Mouse (Mus musculus) ES-E14 (cell line): ENCODE measurements at regions not wholly inside any gene's neighbourhood (a gene's known extent, or its start where the extent isn't known, plus 50 kb on each side); places are given as distances from the start of the nearest gene placed in this dataset.

Experiments
- DNase-seq: peaks from one replicate; pipeline ENCODE4 v3.0.0-alpha.2; 2013; ENCODE audit warnings: low read depth, low spot score
- H3K27ac ChIP-seq: 2 replicates; pipeline ENCODE4 v1.5.1; 2012; ENCODE audit warnings: low read depth, mild to moderate bottlenecking, low read length, moderate library complexity, mixed read lengths; ENCODE audit not compliant: poor library complexity, insufficient read depth, severe bottlenecking
- H3K36me3 ChIP-seq: 2 replicates; pipeline ENCODE4 v1.6.1; 2012; ENCODE audit warnings: mild to moderate bottlenecking, low read length, moderate library complexity, mixed read lengths; ENCODE audit not compliant: control insufficient read depth, poor library complexity, insufficient read depth, severe bottlenecking
- H3K4me1 ChIP-seq, 2 experiments: fragments of 150-350 bp in 1 of 2; sonication (generic) in 1 of 2; 2 replicates each; pipeline ENCODE4 v1.6.1; 2012; ENCODE audit warnings: low read length in 2 of 2, mild to moderate bottlenecking in 1 of 2, mixed read lengths in 1 of 2; ENCODE audit not compliant: control insufficient read depth in 2 of 2, insufficient read depth in 2 of 2, poor library complexity in 1 of 2
- H3K4me3 ChIP-seq, 2 experiments: fragments of 150-350 bp in 1 of 2; sonication (generic) in 1 of 2; 2 replicates each; pipeline ENCODE4 v1.5.1; 2012; ENCODE audit warnings: low read length in 2 of 2, low read depth in 1 of 2, mild to moderate bottlenecking in 1 of 2, mixed read lengths in 1 of 2; ENCODE audit not compliant: insufficient read depth in 1 of 2, poor library complexity in 1 of 2, severe bottlenecking in 1 of 2
- H3K9ac ChIP-seq: 2 replicates; pipeline ENCODE4 v1.6.1; 2012; ENCODE audit warnings: low read depth, mild to moderate bottlenecking, low read length, mixed read lengths; ENCODE audit not compliant: poor library complexity, insufficient read depth, severe bottlenecking
- H3K9me3 ChIP-seq: fragments of 150-350 bp; sonication (generic); 2 replicates; pipeline ENCODE4 v1.6.1; 2012; ENCODE audit warnings: low read depth, mild to moderate bottlenecking, low read length; ENCODE audit not compliant: control insufficient read depth, insufficient read depth
- HCFC1 ChIP-seq: IDR thresholded peaks from 2 replicates; pipeline ENCODE4 v1.6.1; 2012; ENCODE audit warnings: low read length, inconsistent platforms, borderline replicate concordance; ENCODE audit not compliant: insufficient read depth
- MAFK ChIP-seq: IDR thresholded peaks from 2 replicates; pipeline ENCODE4 v1.6.1; 2014; ENCODE audit warnings: mild to moderate bottlenecking, low read depth, low read length, inconsistent platforms; ENCODE audit not compliant: insufficient read depth
- ZNF384 ChIP-seq: IDR thresholded peaks from 2 replicates; pipeline ENCODE4 v1.6.1; 2012; ENCODE audit warnings: low read depth, low read length, inconsistent platforms
- in situ Hi-C, 2 experiments: fragments of 600-800 bp; cut with MboI; formaldehyde crosslinking; loops; one replicate each; pipeline ENCODE4 v1.15.1; 2025; ENCODE audit warnings: low sequenced_read_pairs in 2 of 2, inconsistent platforms in 1 of 2; ENCODE audit not compliant: unreplicated experiment in 2 of 2

DNA sequence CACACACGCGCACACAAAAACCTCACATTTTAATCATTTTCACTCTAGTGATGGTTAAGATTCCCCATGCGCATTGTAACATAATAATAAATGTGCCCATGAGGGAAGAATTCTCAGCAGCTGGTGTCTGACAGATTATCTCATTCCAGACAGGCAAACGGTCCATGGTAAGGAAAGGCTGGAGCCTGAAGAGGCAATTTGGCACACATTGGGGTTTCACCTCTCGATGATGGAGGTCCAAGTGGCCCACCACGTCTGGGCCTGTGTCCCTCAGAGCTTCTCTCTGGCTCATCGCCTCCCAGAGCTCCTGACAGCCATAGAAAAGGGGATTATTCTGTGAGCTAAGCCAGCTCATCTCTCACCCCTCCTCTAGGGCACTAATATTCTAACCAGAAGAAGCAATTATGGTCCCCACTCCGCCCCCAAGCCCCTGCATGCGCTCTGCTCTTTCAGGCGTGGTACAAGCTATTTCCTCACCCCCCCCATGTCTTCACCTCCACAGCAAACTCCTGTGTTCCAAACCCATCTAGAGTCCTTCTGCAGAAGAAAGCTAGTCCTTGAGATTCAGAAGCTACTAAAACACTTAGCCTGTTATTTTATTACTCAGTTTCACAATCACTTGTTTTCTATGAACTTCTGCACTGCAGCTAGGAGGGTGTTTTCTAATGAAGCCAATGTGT is 291.6 kb upstream of the Zfp462 start:
- no peak for DNase-seq
- TF ChIP-seq ZNF384 (no peak), MAFK (no peak), HCFC1 (no peak)
- Histone ChIP-seq H3K9me3 (no peaks in the 10 kb centered on the region), H3K36me3 (no peaks in the 10 kb centered on the region), H3K27ac (no peak overlapping the region), H3K4me1 (no peaks in the 10 kb centered on the region), H3K4me3 (no peak overlapping the region), H3K9ac (no peak overlapping the region)
- in situ Hi-C loops: no loop called here
